8 mouse cellular contexts compared by ENCODE assay signal in genomic region chr9:40350640-40351039, GRCm38 (mm10).
DNase-seq lines count a peak whose midpoint lies in the region; ATAC-seq lines count a peak whose summit lies in the region.

No protein-coding gene starts in this region.

- H3K27ac ChIP-seq in heart, embryonic 11.5 days (ENCODE audit: low read depth, low read length): no peak overlapping the region

- no peak for ATAC-seq in heart, embryonic 11.5 days (replicated peaks; ENCODE audit: insufficient number of reproducible peaks, low FRiP score, low TSS enrichment)
- peak; percentile 89 for ATAC-seq in megakaryocyte-erythroid progenitor cell, adult 5-6 weeks (replicated peaks; ENCODE audit: low FRiP score, low TSS enrichment, poor library complexity, severe bottlenecking)
- no peak for ATAC-seq in erythroblast, adult 5-6 weeks (replicated peaks; ENCODE audit: low FRiP score, poor library complexity, severe bottlenecking)

- H3K4me3 ChIP-seq in heart, embryonic 11.5 days (ENCODE audit: low read depth, low read length): no peak overlapping the region

- DNase-seq in heart, adult 18-20 months: peak; percentile 59 to 60
- peak; percentile 44 for DNase-seq in urinary bladder, postnatal 14 days (ENCODE audit: low spot score)
- DNase-seq in urinary bladder, adult 2 months (ENCODE audit: low spot score): no peak
- DNase-seq in cerebellum, postnatal 36 days: peak; percentile 65 to 78
- DNase-seq in kidney, postnatal 14 days: peak; percentile 73

- no peaks in the 10 kb centered on the region for H3K27me3 ChIP-seq in heart, embryonic 11.5 days (ENCODE audit: control insufficient read depth, insufficient read depth, low read length)

- no peaks in the 10 kb centered on the region for H3K9me3 ChIP-seq in heart, embryonic 11.5 days (replicated peaks; ENCODE audit: control insufficient read depth, low read length)

- no peaks in the 10 kb centered on the region for H3K36me3 ChIP-seq in heart, embryonic 11.5 days (ENCODE audit: control insufficient read depth, insufficient read depth, low read length)

- no peak overlapping the region for H3K4me2 ChIP-seq in heart, embryonic 11.5 days

- WGBS in heart, embryonic 11.5 days (ENCODE audit: insufficient replicate concordance): 20% methylated on average over 7 of the region's 7 CpGs

- peaks cover 7% of the 10 kb centered on the region for H3K4me1 ChIP-seq in heart, embryonic 11.5 days (ENCODE audit: control insufficient read depth, insufficient read depth, low read length)

- no peak overlapping the region for H3K9ac ChIP-seq in heart, embryonic 11.5 days (ENCODE audit: low read depth, low read length)
